Mouse (Mus musculus) heart, embryonic 16.5 days (tissue): ENCODE measurements around the gene Rps6kb2. TPM values are rescaled to one million over a fixed set of nuclear protein-coding genes. Genes with fewer than 3 reads are reported as not detected.

Experiments used
- ATAC-seq: fragments of 200-750 bp; cut with Nextera tagmentation; replicated peaks from 2 replicates; pipeline ENCODE4 v1.8.0; 2017; ENCODE audit warnings: moderate number of reproducible peaks; ENCODE audit not compliant: insufficient read depth, low FRiP score; ENCODE audit errors: extremely low read depth
- H3K27ac ChIP-seq: fragments of 300-500 bp; sonication (generic); 2 replicates; pipeline ENCODE4 v1.5.1; 2014; ENCODE audit warnings: mild to moderate bottlenecking, low read length, control low read depth, moderate library complexity
- H3K27me3 ChIP-seq: fragments of 300-500 bp; sonication (generic); 2 replicates; pipeline ENCODE4 v1.6.1; 2014; ENCODE audit warnings: low read length, mixed read lengths; ENCODE audit not compliant: control insufficient read depth, insufficient read depth
- H3K36me3 ChIP-seq: fragments of 300-500 bp; sonication (generic); 2 replicates; pipeline ENCODE4 v1.6.1; 2014; ENCODE audit not compliant: control insufficient read depth, insufficient read depth
- H3K4me1 ChIP-seq: fragments of 300-500 bp; sonication (generic); 2 replicates; pipeline ENCODE4 v1.6.1; 2014; ENCODE audit warnings: low read length, mixed read lengths; ENCODE audit not compliant: control insufficient read depth, insufficient read depth
- H3K4me2 ChIP-seq: fragments of 300-500 bp; sonication (generic); 2 replicates; pipeline ENCODE4 v1.6.1; 2014; ENCODE audit warnings: low read depth, mild to moderate bottlenecking, control low read depth, low read length
- H3K4me3 ChIP-seq: fragments of 300-500 bp; sonication (generic); 2 replicates; pipeline ENCODE4 v1.5.1; 2014; ENCODE audit warnings: mild to moderate bottlenecking, control low read depth, low read length
- H3K9ac ChIP-seq: fragments of 300-500 bp; sonication (generic); 2 replicates; pipeline ENCODE4 v1.6.1; 2014; ENCODE audit warnings: low read length, control low read depth
- H3K9me3 ChIP-seq: fragments of 300-500 bp; sonication (generic); replicated peaks from 2 replicates; pipeline ENCODE4 v1.6.1; 2016; ENCODE audit warnings: low read length; ENCODE audit not compliant: control insufficient read depth
- WGBS: fragments of 180-500 bp; shearing (Covaris S2); extraction: QIAGEN DNeasy Blood & Tissue Kit; methylation state at CpG from one replicate; pipeline ENCODE4 v1.1.7; 2014; 5-methylcytosine and 5-hydroxymethylcytosine counted together
- polyA plus RNA-seq: library from polyadenylated mRNA; unstranded; fragments of >200 nt; fragmentation: Nextera tagmentation; extraction: Ambion mirVana; gene quantifications from 2 replicates; pipeline ENCODE4 v1.2.1, GENCODE M21; 2015

Gene Rps6kb2
- 47.4 and 48.7 TPM in 2 replicates for polyA plus RNA-seq

- 7% methylated on average over 42 of the region's 42 CpGs for WGBS
- no peaks in the 10 kb centered on the region for H3K9me3 ChIP-seq
- peak within 1 kb of the TSS; percentile 75 for H3K4me3 ChIP-seq
- H3K27me3 ChIP-seq = no peaks in the 10 kb centered on the region
- H3K4me1 ChIP-seq = peaks cover 24% of the 10 kb centered on the region
- H3K36me3 ChIP-seq = peaks cover 18% of the 10 kb centered on the region
- peak within 1 kb of the TSS; percentile 98 for H3K4me2 ChIP-seq
- ATAC-seq = peak; percentile 78
- peak within 1 kb of the TSS; percentile 84 for H3K9ac ChIP-seq
- H3K27ac ChIP-seq = peak within 1 kb of the TSS; percentile 44
These were observed at the start of gene Rps6kb2 for GRCm38 (mm10) chr19:4162646-4163542. Rps6kb2 (minus strand) TSS chr19:4163354.

GRCm38 (mm10) chr19:4211891-4212588 is 48.9 kb upstream of the Rps6kb2 start:
- H3K9ac ChIP-seq = no peak overlapping the region
- H3K9me3 ChIP-seq = no peaks in the 10 kb centered on the region
- no peak overlapping the region for H3K27ac ChIP-seq
- peaks cover 19% of the 10 kb centered on the region for H3K4me1 ChIP-seq
- no peak overlapping the region for H3K4me2 ChIP-seq
- no peaks in the 10 kb centered on the region for H3K36me3 ChIP-seq
- H3K4me3 ChIP-seq = no peak overlapping the region
- peaks cover 40% of the 10 kb centered on the region for H3K27me3 ChIP-seq
- WGBS = 33% methylated on average over 4 of the region's 4 CpGs
- no peak for ATAC-seq

GRCm38 (mm10) chr19:4208563-4208962 is 45.4 kb upstream of the Rps6kb2 start:
- ATAC-seq = no peak
- H3K4me2 ChIP-seq = no peak overlapping the region
- H3K27ac ChIP-seq = no peak overlapping the region
- no peaks in the 10 kb centered on the region for H3K9me3 ChIP-seq
- H3K27me3 ChIP-seq = peaks cover 28% of the 10 kb centered on the region
- peaks cover 8% of the 10 kb centered on the region for H3K4me1 ChIP-seq
- no peaks in the 10 kb centered on the region for H3K36me3 ChIP-seq
- no peak overlapping the region for H3K9ac ChIP-seq
- no peak overlapping the region for H3K4me3 ChIP-seq
- 74% methylated on average over 5 of the region's 5 CpGs for whole genome bisulfite sequencing

GRCm38 (mm10) chr19:4206971-4207370 is 43.8 kb upstream of the Rps6kb2 start:
- no peaks in the 10 kb centered on the region for H3K36me3 ChIP-seq
- H3K9me3 ChIP-seq = no peaks in the 10 kb centered on the region
- WGBS = 6% methylated on average over 2 of the region's 2 CpGs
- ATAC-seq = peak; percentile 62
- H3K4me3 ChIP-seq = no peak overlapping the region
- H3K27ac ChIP-seq = no peak overlapping the region
- H3K9ac ChIP-seq = no peak overlapping the region
- H3K27me3 ChIP-seq = peaks cover 17% of the 10 kb centered on the region
- no peak overlapping the region for H3K4me2 ChIP-seq
- H3K4me1 ChIP-seq = peaks cover 11% of the 10 kb centered on the region

- Histone ChIP-seq H3K27me3 (peaks cover 7% of the 10 kb centered on the region; the same call in 1 of the 2 replicates), H3K4me2 (no peak overlapping the region), H3K36me3 (0 out of 2 replicates have a peak, but pooled peaks cover 2% of the 10 kb centered on the region), H3K27ac (no peak overlapping the region), H3K9me3 (no peaks in the 10 kb centered on the region), H3K9ac (no peak overlapping the region), H3K4me3 (no peak overlapping the region), H3K4me1 (peaks cover 24% of the 10 kb centered on the region)
- WGBS = 47% methylated on average over 4 of the region's 4 CpGs
- no peak for ATAC-seq
These were observed 41.7 kb upstream of the Rps6kb2 start for GRCm38 (mm10) chr19:4204889-4205288.

- peaks cover 24% of the 10 kb centered on the region for H3K4me1 ChIP-seq
- ATAC-seq = no peak
- 50% methylated on average over 13 of the region's 13 CpGs for WGBS
- no peaks in the 10 kb centered on the region for H3K9me3 ChIP-seq
- 0 out of 2 replicates have a peak, but pooled peaks cover 5% of the 10 kb centered on the region for H3K36me3 ChIP-seq
- H3K4me2 ChIP-seq = no peak overlapping the region
- H3K9ac ChIP-seq = 0 out of 2 replicates have a peak overlapping the region, but pooled peaks have one; percentile 5
- peaks cover 5% of the 10 kb centered on the region; the same call in 1 of the 2 replicates for H3K27me3 ChIP-seq
- no peak overlapping the region for H3K4me3 ChIP-seq
- peak overlapping the region; percentile 51 for H3K27ac ChIP-seq
These were observed 40.6 kb upstream of the Rps6kb2 start for GRCm38 (mm10) chr19:4203604-4204326.

GRCm38 (mm10) chr19:4203148-4203547 is 40.0 kb upstream of the Rps6kb2 start:
- Histone ChIP-seq H3K9me3 (no peaks in the 10 kb centered on the region), H3K27me3 (peaks cover 5% of the 10 kb centered on the region; the same call in 1 of the 2 replicates), H3K4me2 (no peak overlapping the region), H3K9ac (no peak overlapping the region), H3K4me3 (no peak overlapping the region), H3K27ac (no peak overlapping the region), H3K36me3 (0 out of 2 replicates have a peak, but pooled peaks cover 5% of the 10 kb centered on the region), H3K4me1 (peaks cover 24% of the 10 kb centered on the region)
- 71% methylated on average over 3 of the region's 3 CpGs for WGBS
- ATAC-seq = no peak

GRCm38 (mm10) chr19:4202149-4202548 is 39.0 kb upstream of the Rps6kb2 start:
- 33% methylated on average over 7 of the region's 7 CpGs for WGBS
- peak overlapping the region; percentile 82 for H3K4me3 ChIP-seq
- peaks cover 24% of the 10 kb centered on the region for H3K4me1 ChIP-seq
- H3K27me3 ChIP-seq = peaks cover 5% of the 10 kb centered on the region; the same call in 1 of the 2 replicates
- H3K36me3 ChIP-seq = 0 out of 2 replicates have a peak, but pooled peaks cover 8% of the 10 kb centered on the region
- ATAC-seq = no peak
- peak overlapping the region; percentile 73 for H3K27ac ChIP-seq
- H3K4me2 ChIP-seq = peak overlapping the region; percentile 84
- peak overlapping the region; percentile 86 for H3K9ac ChIP-seq
- no peaks in the 10 kb centered on the region for H3K9me3 ChIP-seq
